11 mouse cellular contexts compared by ENCODE assay signal in the genomic region with DNA sequence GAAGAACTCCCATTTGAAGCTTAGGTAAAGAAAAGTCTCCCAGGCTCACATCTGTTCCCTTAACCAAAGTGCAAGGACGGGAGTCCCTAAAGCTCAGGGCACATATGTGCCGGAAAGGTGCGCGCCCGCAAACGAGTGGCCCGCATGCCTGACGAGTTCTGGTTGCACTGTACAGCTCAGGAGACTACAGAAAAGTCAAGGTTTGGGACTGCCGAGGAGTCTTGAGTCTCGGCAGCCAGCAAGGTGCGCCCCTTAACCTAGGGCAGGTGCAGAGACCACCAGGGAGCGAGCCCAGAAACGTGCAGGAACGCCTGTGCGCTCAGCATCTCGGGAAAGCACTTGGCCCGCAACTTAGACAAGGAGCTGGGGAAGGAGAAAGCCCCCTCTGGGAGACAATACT. TPM values are rescaled to one million over a fixed set of nuclear protein-coding genes. Genes with fewer than 3 reads are reported as not detected.
DNase-seq lines count a peak whose midpoint lies in the region; ATAC-seq and TF ChIP-seq lines count a peak whose summit lies in the region.
"Had no signal": no experiment of that assay in that cellular context is flagged by ENCODE, and none has a peak within 500 bp of the region (broad histone marks: within the 10 kb centered on the region; RNA-seq: fewer than 3 reads in every experiment).

No protein-coding gene starts in this region.

- H3K4me2 ChIP-seq in intestine, embryonic 14.5 days (ENCODE audit: low read length): no peak overlapping the region
- no peak overlapping the region for H3K4me2 ChIP-seq in intestine, embryonic 16.5 days (ENCODE audit: low read depth, low read length)
- H3K4me2 ChIP-seq in limb, embryonic 12.5 days: peak overlapping the region; percentile 74

- peaks cover 57% of the 10 kb centered on the region for H3K27me3 ChIP-seq in intestine, embryonic 14.5 days (replicated peaks; ENCODE audit: control insufficient read depth, insufficient read depth, low read length)
- H3K27me3 ChIP-seq in intestine, embryonic 16.5 days (replicated peaks; ENCODE audit: control insufficient read depth, insufficient read depth, low read length): peaks cover 34% of the 10 kb centered on the region
- H3K27me3 ChIP-seq in E14TG2a.4 (ENCODE audit: insufficient read depth, low read length): peaks cover 70% of the 10 kb centered on the region
- H3K27me3 ChIP-seq in limb, embryonic 12.5 days: peaks cover 70% of the 10 kb centered on the region

- WGBS in intestine, embryonic 14.5 days: 16% methylated on average over 17 of the region's 17 CpGs
- 26% methylated on average over 17 of the region's 17 CpGs for WGBS in intestine, embryonic 16.5 days
- WGBS in limb, embryonic 12.5 days: 4% methylated on average over 17 of the region's 17 CpGs

- H3K4me3 ChIP-seq in intestine, embryonic 14.5 days (ENCODE audit: low read depth, low read length): 0 out of 2 replicates have a peak overlapping the region, but pooled peaks have one; percentile 2
- no peak overlapping the region for H3K4me3 ChIP-seq in intestine, embryonic 16.5 days (ENCODE audit: low read length)
- peak overlapping the region; percentile 68 for H3K4me3 ChIP-seq in E14TG2a.4 (replicated peaks; ENCODE audit: low read length)
- peak overlapping the region; percentile 39 for H3K4me3 ChIP-seq in limb, embryonic 12.5 days (replicated peaks)

- peak; percentile 74 for DNase-seq in intestine, embryonic 14.5 days (ENCODE audit: low spot score)
- DNase-seq in R1 (ENCODE audit: low read depth, low spot score): peak; percentile 52
- DNase-seq in cerebellum, adult 8-10 months: no peak
- DNase-seq in left cerebral cortex, adult 18-20 months (ENCODE audit: low spot score in 2 of 2): no peak

- no peak for ATAC-seq in intestine, embryonic 14.5 days (replicated peaks; ENCODE audit: low FRiP score, low TSS enrichment, low read depth)
- ATAC-seq in intestine, embryonic 16.5 days: no peak
- ATAC-seq in limb, embryonic 12.5 days (ENCODE audit: insufficient number of reproducible peaks, insufficient read depth, low FRiP score, low TSS enrichment, low read depth): no peak
- no peak for ATAC-seq in activated CD4-positive, CD25-positive, alpha-beta regulatory T cell, adult 4 months

- H3K9me3 ChIP-seq in intestine, embryonic 14.5 days (ENCODE audit: control insufficient read depth, low read length): peaks cover 4% of the 10 kb centered on the region; the same call in 1 of the 2 replicates
- peaks cover 5% of the 10 kb centered on the region; the same call in 1 of the 2 replicates for H3K9me3 ChIP-seq in intestine, embryonic 16.5 days (ENCODE audit: control insufficient read depth, low read length)
- H3K9me3 ChIP-seq in E14TG2a.4 (ENCODE audit: low read length): peaks cover 12% of the 10 kb centered on the region
- H3K9me3 ChIP-seq in limb, embryonic 12.5 days: peaks cover 9% of the 10 kb centered on the region; the same call in 1 of the 2 replicates

- no peaks in the 10 kb centered on the region for H3K36me3 ChIP-seq in intestine, embryonic 14.5 days (ENCODE audit: control insufficient read depth, insufficient read depth, low read length)
- H3K36me3 ChIP-seq in intestine, embryonic 16.5 days (ENCODE audit: control insufficient read depth, insufficient read depth, low read length): no peaks in the 10 kb centered on the region
- H3K36me3 ChIP-seq in E14TG2a.4 (ENCODE audit: insufficient read depth, low read length): no peaks in the 10 kb centered on the region
- H3K36me3 ChIP-seq in limb, embryonic 12.5 days: no peaks in the 10 kb centered on the region

- H3K27ac ChIP-seq in intestine, embryonic 14.5 days (ENCODE audit: low read depth): no peak overlapping the region
- H3K27ac ChIP-seq in intestine, embryonic 16.5 days (ENCODE audit: low read length): no peak overlapping the region
- H3K27ac ChIP-seq in limb, embryonic 12.5 days: no peak overlapping the region

- no peak for TF ChIP-seq CTCF in E14TG2a.4 (conservative IDR thresholded peaks at IDR 0.05; ENCODE audit: low read length)

- no peak overlapping the region for H3K9ac ChIP-seq in intestine, embryonic 14.5 days (ENCODE audit: low read length)
- H3K9ac ChIP-seq in intestine, embryonic 16.5 days (ENCODE audit: low read depth, low read length): no peak overlapping the region
- no peak overlapping the region for H3K9ac ChIP-seq in limb, embryonic 12.5 days (replicated peaks)

- H3K4me1 ChIP-seq in intestine, embryonic 14.5 days (replicated peaks; ENCODE audit: control insufficient read depth, insufficient read depth, low read length): peaks cover 38% of the 10 kb centered on the region
- H3K4me1 ChIP-seq in intestine, embryonic 16.5 days (ENCODE audit: control insufficient read depth, insufficient read depth, low read length): peaks cover 34% of the 10 kb centered on the region
- peaks cover 60% of the 10 kb centered on the region for H3K4me1 ChIP-seq in E14TG2a.4 (replicated peaks; ENCODE audit: low read depth, low read length)
- H3K4me1 ChIP-seq in limb, embryonic 12.5 days (replicated peaks): peaks cover 69% of the 10 kb centered on the region

RNA-seq across cellular contexts. Expression of a gene that starts 7.2 kb away (rescaled TPM):
- polyA plus RNA-seq in intestine, embryonic 14.5 days (2014; fragmentation: Nextera tagmentation; extraction: Ambion mirVana): not detected in 2 replicates
- polyA plus RNA-seq in intestine, embryonic 16.5 days (2015; fragmentation: Nextera tagmentation; extraction: Ambion mirVana): not detected in 2 replicates
- polyA plus RNA-seq in limb, embryonic 12.5 days (2016; fragmentation: Nextera tagmentation; extraction: Ambion mirVana): not detected in 2 replicates
- not detected for polyA plus RNA-seq in activated CD4-positive, CD25-positive, alpha-beta regulatory T cell, adult 4 months (2017; shearing (Covaris generic))
- total RNA-seq in left cerebral cortex, adult 18-20 months (2021): not detected
- total RNA-seq: common myeloid progenitor, adult 5-6 weeks; granulocyte monocyte progenitor cell, adult 5-6 weeks; left cerebral cortex, postnatal 36 days had no signal

RNA-seq across cellular contexts. Expression of a gene that starts 49.7 kb away (rescaled TPM):
- not detected in 2 replicates for polyA plus RNA-seq in intestine, embryonic 14.5 days (2014; fragmentation: Nextera tagmentation; extraction: Ambion mirVana)
- polyA plus RNA-seq in intestine, embryonic 16.5 days (2015; fragmentation: Nextera tagmentation; extraction: Ambion mirVana): not detected in 2 replicates
- polyA plus RNA-seq in limb, embryonic 12.5 days (2016; fragmentation: Nextera tagmentation; extraction: Ambion mirVana): not detected in 2 replicates
- not detected for polyA plus RNA-seq in activated CD4-positive, CD25-positive, alpha-beta regulatory T cell, adult 4 months (2017; shearing (Covaris generic))
- not detected for total RNA-seq in left cerebral cortex, adult 18-20 months (2021)
- total RNA-seq: left cerebral cortex, postnatal 36 days had no signal

RNA-seq across cellular contexts. Expression of a gene that starts 58.2 kb away (rescaled TPM):
- polyA plus RNA-seq in intestine, embryonic 14.5 days (2014; fragmentation: Nextera tagmentation; extraction: Ambion mirVana): not detected in 2 replicates
- polyA plus RNA-seq in intestine, embryonic 16.5 days (2015; fragmentation: Nextera tagmentation; extraction: Ambion mirVana): not detected in 2 replicates
- polyA plus RNA-seq in limb, embryonic 12.5 days (2016; fragmentation: Nextera tagmentation; extraction: Ambion mirVana): not detected in 2 replicates
- polyA plus RNA-seq in activated CD4-positive, CD25-positive, alpha-beta regulatory T cell, adult 4 months (2017; shearing (Covaris generic)): not detected
- not detected for total RNA-seq in left cerebral cortex, adult 18-20 months (2021)
- total RNA-seq: common myeloid progenitor, adult 5-6 weeks; granulocyte monocyte progenitor cell, adult 5-6 weeks; left cerebral cortex, postnatal 36 days had no signal

Comparison
In these comparisons a context has a peak if more than half of its experiments do, and no peak if none do; other contexts are left out.
1. DNase-seq: peak in intestine, embryonic 14.5 days (single experiment) and R1 (single experiment); none in cerebellum, adult 8-10 months (single experiment) and left cerebral cortex, adult 18-20 months (0 of 2).